Mouse (Mus musculus) heart, adult 11 months (tissue): ENCODE results near the gene Gm10203.

ENCODE experiments used
- DNase-seq: peaks from one replicate; pipeline ENCODE4 v3.0.0; 2022

Gm10203 gene

DNA sequence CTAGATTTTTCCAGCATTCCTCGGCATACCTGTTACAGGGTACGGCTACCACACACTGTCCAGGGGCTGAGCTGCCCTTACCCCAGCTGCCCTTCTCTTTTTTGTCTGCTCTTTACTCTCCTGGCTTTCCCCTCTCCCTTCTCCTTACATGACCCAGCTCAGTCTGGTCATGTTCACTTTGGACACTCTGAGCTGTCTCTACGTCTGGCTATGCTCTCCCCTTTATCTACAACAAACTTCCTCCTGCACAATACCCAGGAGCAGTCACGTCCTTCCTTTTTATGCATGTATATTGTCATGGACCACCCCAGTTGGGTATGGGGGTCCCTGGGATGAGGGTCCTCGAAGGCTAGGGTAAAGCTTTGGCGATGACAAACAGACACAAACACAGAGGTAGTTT is 5.7 kb downstream of the Gm10203 start:
- peak; percentile 88 for DNase-seq

DNA sequence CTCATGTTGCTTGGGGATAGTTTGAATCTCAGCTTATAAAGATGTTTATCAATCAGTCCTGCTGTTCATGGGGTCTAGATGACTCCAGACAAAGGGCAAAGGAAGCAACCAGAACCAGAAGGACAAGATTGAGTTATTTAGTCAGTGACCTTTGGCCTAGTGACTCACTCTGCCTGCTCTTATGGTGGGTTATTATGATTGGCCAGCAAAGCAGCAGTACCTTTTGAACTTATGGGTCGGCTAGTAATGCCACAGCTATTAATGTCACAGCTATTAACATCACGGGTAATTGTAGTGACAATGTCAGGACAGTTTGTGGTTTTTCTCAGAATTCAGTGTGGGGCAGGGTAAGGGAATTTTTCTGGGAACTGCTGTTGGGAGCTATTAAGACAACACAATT is 8.0 kb downstream of the Gm10203 start:
- DNase-seq, result peak; percentile 69

DNA sequence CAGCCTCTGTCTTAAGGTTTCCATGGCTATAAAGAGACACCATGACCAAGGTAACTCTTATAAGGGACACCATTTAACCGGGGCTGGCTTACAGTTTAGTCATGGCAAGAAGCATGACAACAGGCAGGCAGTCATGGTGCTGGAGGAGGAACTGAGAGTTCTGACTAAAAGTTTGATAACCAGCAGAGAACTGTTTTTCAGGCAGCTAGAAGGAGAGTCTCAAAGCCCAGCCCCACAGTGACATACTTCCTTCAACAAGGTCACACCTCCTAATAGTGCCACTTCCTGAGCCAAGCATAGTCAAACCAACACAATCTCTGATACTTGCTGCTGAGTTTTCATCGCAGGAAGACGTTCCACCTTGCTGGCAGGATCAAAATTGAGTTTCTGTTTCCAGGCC is 9.0 kb downstream of the Gm10203 start:
- peak; percentile 72 for DNase-seq

DNA sequence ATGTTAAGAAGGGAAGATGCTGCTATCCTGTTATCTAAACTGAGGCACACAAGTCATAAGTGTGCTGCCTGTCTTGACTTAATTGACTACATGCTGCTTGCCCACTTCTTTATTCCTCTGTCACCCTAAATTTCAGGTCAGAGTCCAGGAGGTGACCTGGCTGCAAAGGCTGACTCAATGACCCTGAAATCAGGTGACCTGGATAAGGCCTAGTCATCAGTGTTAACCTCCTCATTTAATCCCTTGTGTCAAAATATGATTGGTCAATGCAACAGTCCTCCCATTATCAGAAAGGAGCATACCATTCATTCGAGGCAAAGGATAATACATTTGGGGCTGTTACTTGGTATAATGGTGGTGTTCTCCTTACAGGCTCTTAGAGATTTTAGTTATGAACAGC is 9.5 kb downstream of the Gm10203 start, which contains the start of gene Etfbkmt:
TSS of gene Etfbkmt (plus strand) at position 379 of the 400 bp plus-strand sequence.
- DNase-seq, result peak; percentile 22

DNA sequence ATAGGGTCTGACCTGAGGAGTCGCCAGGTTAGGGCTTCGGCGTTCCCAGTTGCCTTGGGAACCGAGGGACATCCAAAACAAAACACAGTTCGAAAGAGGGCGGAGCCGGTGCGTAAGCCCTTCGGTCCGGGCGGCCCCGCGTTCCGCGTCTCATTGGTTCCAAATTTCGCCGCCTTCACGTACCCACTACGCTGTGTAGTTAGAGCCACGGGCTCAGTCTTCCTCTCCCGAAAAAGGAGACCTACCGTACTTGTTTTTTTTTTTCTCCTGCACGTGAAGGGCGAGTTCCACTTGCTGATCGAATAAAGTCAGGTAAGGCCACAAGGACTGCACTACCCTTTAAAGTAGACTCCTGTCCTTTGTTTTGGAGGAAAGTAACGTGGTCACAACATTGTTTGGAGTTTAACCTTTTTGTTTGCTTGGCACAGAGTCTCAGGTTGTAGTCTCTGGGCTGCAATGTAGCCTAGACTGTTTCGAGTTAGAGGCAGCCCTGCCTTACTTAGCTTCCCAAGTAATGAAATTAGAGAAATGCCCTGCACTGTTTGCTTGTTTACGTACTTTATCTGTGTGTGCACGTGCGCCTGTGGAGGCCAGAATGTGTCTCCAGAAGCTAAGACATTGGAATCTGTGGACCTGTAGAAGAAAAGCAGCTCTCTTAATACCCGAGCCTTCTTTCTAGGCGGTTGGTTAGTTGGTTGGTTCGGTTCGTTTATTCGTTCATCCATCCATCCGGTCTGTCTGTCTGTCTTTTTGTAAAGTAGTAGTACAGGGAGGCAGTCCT is 11.6 kb downstream of the Gm10203 start:
- DNase-seq, result peak; percentile 99

DNA sequence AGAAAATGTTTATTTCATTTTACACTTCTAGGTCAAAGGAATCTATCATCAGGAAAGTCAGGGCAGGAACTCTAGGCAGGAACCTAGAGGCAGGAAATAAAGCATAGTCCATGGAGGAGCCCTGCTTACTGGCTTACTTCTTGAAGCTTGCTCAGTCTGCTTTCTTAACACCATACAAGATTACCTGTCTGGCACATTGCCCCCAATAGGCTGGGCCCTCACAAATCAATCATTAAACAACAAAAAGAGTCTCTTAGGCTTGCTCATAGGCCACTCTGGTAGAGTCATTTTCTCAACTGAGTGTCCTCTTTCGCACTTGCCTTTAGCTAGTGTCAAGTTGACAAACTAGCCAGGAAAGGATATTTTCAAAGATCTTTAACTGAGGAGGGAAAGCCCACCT is 15.2 kb downstream of the Gm10203 start:
- no peak for DNase-seq

DNA sequence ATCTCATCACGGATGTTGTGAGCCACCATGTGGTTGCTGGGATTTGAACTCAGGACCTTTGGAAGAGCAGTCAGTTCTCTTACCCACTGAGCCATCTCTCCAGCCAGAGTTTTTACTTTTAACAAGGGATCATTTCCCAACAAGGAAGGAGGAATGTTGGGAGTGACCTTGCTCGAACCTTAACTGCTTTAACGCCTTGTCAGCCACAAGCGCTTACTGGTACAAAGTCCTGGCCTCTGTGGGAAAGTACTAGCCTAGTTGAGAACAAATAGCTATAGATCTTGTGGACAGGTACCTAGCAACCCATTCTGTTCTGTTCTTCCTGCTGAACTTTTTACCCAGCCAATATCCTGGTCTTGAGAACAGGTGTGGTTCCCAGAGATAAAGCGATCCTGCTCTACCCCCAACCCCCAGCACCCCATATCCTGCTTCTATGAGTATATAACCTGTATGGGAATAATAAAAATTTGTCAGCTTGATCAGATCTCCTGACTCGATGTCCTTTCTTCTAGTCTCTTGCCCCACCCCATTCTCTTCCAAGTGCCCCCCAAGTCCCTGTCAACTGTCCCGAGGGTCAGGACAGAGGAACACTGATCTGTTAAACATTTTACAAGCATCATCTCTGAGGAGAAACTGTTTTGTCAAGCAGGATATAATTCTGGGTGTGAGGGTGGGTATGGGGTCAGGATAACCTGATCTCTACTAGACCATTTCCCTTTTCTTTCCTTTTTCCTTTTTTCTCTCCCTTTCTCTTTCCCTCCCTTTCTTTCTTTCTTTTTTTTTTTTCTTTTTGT is 18.7 kb downstream of the Gm10203 start:
- DNase-seq, result no peak

DNA sequence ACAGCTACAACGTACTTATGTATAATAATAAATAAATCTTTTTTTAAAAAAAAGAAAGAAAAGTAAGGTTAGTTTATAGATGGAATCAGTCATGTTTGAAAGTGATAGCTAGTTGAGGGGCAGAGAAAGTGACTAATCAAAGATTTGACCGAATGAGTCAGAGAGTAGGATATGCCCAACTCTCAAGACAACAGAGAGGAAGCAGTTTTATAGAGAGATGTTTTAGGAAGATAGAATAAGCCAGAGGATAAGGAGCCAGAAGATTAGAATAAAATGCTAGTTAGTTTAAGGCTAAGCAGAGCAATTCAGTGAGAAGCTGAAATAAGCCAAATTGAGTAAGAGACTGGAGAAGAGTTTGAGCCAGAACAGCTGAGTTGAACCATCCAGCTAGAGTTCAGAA is 22.1 kb downstream of the Gm10203 start:
- no peak for DNase-seq

DNA sequence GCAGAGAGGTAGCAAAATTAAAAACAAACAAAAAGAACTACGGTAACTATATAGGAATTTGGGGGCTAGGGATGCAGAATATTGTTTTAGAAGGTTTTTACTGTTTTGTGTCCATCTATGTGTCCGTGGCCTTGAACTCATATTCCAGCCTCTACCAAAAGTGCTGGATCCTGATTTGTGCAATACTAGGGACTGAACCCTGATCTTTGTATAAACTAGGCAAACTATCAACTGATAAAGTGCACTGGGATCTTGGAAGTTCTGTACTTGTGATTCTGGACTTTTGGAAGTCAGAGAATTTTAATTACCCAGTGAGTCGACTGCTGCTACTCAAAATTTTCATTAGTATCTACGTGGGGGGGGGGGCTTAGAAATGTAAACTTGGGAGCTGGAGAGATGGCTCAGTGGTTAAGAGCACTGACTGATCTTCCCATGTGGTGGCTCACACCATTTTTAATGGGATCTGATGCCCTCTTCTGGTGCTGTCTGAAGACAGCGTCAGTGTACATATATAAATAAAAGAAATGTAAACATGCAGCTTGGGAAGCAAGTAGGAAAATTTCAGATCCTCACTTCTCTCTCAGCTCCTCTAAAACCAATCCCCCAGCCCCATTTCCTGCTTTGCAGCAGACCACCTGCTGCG is 23.6 kb downstream of the Gm10203 start:
- DNase-seq, result no peak

DNA sequence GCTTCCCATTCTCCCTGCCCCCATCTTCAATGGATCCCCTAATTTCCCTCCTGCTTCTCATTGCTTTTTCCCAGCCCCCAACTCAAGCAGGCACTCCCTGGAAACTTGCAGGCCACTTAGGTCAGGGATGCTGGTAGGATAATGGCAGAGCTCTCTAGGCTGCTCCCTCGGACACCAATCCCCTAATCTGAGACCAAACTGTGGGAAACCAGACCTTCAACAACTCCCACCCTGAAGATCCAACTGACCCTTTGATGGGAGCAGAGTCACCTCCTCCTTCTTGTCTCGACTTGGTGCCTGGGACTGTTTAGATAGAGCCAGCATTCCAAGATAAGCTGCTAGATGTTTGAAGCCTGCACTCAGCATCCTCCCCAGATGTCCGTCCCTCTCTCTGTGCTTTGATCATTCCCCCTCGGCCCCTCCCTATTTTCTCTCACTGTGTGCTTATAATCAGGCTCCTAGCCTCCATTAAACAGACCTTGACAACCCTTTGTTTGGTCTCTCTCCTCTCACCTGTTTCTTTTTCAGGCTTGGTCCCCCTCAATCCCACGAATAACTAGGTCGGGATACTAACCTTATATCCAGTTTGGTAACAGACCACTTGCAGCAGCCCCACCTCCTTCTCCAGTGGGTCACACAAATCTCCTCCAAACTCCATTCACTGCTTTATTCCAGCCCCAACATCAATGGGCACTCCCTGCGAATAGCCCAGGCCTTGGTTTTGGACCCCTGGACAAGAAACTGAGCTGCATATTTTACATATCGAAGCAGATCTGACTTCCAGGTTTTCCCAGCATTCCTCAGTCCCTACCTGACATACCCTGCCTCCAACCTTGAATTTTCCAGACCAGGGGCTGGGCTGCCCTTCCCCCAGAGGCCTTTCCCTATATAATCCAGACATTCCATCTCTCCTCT is 24.4 kb downstream of the Gm10203 start:
- DNase-seq, result peak; percentile 88

DNA sequence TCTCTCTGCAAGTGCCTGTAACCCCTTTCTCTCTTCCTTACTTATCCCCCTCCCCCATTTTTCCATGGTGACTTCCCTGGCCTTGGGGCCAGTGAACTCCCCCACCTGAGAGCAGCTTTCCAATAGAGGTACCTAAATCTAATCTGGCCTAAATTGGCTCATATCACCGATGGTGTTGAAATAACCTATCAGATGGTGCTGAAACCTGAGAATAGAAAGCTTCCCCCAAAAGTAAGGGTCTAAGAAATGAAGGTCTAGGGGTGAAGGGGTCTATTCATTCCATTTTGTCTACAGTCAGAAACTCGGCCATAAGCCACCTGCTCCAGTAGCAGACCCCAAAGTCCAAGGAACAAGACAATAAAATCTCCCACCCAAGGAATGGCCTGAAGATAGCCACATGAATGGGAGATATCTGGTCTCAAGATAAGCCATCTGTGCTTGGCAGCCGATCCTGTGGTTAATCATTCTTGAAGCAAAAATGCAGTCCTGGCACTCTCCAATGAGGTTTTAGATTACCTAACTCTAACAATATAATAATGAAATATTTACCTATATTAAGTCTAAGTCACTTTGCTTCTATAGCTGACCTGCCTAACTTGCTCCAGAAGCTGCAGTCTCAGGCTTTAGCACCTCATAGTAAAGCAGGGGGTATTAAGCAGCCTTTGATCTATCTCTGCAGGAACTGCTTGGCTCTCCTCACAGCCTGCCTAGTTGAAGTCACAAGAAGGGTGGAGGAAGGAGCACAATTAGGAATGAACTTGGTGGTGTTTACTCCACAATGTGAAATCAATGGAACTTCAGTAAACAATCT is 25.3 kb downstream of the Gm10203 start:
- DNase-seq, result peak; percentile 85

DNA sequence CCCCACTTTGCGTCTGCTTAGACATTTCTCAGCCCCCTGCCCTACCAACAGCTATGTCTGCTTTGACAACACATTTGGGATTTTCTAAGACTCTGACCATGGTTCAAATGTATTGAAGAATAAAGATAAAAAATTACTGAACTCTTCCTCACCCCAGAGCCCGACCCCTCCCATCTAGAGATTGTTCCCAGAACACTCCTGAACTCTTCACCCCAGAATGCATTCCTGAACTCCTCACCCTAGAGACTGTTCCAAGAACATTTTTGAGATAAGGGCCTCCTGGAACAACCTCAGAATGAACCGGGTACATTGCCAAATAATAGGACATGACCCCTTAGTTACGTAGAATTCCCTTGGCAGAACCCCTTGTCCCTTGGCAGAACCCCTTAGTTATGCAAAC is 37.1 kb downstream of the Gm10203 start:
- peak; percentile 96 for DNase-seq

DNA sequence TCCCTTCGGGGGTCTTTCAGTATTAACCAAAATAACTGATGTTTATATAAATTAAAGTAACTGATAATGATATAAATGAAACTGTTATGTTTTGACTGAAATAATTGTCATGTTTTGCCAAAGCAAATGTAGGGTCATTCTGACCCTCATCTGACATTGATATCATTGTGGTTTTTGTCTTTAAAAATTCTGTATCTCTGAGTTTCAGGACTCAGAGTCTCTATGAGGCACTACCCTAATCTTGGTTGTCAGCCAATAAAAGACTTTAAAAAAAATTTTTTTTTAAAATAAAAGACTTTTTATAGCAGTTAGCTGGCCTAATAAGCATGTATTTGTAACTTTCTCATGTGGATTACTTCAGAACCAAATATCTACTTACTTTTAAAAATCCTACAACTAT is 37.7 kb downstream of the Gm10203 start:
- no peak for DNase-seq

DNA sequence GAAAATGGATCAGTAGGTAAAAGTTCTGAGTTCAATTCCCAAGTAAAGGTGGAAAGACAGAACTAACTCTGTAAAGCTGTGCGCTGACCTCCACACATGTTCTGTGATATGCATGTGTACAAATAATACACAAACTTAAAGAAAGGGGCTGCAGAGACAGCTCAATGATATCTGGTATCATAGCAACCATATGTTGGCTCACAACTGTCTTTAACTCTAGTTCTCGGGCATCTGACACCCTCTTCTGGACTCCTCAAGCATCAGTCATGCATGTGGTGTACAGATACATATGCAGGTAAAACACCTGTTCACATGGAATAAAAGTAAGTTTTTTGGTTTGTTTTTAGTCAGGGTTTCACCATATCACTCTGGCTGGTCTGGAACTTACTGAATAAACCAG is 38.5 kb downstream of the Gm10203 start:
- no peak for DNase-seq

DNA sequence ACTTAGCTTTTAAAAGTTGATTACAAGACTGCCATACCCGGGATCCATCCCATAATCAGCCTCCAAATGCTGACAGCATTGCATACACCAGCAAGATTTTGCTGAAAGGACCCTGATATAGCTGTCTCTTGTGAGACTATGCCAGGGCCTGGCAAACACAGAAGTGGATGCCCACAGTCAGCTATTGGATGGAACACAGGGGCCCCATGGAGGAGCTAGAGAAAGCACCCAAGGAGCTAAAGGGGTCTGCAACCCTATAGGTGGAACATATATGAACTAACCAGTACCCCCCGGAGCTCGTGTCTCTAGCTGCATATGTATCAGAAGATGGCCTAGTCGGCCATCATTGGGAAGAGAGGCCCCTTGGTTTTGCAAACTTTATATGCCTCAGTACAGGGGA is 40.0 kb downstream of the Gm10203 start:
- peak; percentile 76 for DNase-seq

DNA sequence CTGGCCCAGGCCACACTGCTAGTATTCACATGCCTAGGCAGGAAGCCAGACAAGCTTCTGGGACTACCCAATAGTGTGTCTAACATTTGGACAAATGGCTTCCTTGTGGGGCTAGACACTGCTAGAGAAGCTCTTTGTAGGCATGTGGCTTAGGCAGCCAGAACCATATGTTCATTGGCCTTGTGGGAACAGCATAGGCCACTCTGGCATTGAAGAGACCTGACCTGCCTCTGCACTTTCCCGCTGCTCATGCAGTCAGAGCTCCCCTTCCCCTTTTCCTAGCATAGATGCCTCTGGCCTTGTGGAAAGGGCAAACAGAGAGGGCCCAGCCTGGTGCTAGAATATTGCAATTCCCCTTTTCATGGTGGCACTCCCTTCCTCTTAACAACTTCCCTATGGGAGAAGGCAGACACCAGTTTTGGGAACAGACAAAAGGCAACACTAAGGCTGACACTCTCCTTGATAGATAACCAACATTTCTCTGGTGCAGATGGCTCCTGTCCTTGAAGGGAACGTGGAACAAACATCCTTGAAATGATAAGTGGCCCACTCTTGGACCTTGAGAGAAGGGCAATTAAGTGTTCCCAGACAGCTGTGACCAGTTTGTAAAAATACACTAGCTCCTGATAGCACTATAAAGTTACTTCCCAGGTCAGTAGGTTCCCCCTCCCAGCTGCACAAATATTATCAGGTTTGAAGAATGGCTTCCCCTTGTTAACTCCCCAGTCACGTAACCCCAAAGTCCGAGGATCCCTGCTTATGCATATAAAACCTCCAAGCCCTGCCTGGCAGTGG is 44.1 kb downstream of the Gm10203 start:
- peak; percentile 93 for DNase-seq

DNA sequence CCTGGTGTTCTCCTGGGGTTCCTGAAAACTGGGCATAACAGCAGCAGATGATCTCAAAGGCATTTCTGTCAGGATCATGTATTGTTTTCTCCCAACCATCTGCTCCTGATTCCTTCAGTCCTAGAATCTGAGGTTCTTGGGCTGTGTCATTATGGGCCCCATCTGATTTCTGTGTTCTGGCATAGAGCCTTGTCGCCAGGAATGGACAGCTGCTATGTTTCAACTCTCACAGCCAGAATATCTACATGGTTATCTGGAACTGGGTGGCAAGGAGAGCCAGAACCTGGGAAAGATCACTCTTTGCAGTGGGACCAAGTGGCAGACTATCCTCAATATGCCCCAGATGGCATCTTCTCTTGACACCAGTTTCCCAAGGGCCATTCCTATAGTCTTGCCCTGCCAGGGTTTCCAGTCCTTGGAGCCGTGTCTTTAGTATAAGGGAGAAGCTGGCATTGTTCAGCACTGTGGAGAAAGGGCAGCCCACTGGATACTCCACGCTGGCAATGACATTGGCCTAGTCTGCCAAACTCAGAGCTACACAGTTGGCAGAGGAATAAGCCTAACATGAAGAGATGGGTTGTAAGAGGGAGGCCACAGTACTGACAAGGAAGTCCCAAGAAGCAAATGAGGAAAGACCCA is 45.1 kb downstream of the Gm10203 start:
- peak; percentile 96 for DNase-seq

DNA sequence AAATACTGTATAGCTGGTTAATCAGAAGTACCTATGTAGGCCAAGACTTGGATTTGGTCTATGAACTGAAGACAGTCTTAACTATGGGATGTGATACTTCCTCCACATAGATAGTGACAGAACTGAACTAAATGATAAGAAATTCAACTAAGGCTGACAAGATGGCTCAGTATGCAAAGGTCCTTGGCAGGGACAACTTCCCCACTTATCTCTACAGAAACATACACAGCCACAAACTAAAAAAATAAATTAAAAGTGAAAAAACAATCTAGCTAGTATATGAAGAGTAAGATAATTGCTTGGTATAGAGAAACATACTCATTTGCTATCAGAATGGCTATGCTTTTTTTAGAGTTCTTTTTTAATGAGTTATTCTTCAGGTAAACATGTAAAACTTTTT is 49.1 kb downstream of the Gm10203 start:
- DNase-seq, result no peak
